Mouse (Mus musculus): ENCODE results near the gene Abcc3.

- TF ChIP-seq CTCF (IDR thresholded peaks at IDR 0.05; ENCODE audit: borderline replicate concordance, insufficient read depth, low read depth, low read length) (no peak), POLR2A (IDR thresholded peaks at IDR 0.05; ENCODE audit: borderline replicate concordance, insufficient read depth, low read length) (no peak)
Measured at GRCm38 (mm10) chr11:94355521-94356217, 37.1 kb downstream of the Abcc3 start.
